Mouse (Mus musculus): ENCODE measurements around the gene Mb21d2.

Mb21d2 gene

DNA sequence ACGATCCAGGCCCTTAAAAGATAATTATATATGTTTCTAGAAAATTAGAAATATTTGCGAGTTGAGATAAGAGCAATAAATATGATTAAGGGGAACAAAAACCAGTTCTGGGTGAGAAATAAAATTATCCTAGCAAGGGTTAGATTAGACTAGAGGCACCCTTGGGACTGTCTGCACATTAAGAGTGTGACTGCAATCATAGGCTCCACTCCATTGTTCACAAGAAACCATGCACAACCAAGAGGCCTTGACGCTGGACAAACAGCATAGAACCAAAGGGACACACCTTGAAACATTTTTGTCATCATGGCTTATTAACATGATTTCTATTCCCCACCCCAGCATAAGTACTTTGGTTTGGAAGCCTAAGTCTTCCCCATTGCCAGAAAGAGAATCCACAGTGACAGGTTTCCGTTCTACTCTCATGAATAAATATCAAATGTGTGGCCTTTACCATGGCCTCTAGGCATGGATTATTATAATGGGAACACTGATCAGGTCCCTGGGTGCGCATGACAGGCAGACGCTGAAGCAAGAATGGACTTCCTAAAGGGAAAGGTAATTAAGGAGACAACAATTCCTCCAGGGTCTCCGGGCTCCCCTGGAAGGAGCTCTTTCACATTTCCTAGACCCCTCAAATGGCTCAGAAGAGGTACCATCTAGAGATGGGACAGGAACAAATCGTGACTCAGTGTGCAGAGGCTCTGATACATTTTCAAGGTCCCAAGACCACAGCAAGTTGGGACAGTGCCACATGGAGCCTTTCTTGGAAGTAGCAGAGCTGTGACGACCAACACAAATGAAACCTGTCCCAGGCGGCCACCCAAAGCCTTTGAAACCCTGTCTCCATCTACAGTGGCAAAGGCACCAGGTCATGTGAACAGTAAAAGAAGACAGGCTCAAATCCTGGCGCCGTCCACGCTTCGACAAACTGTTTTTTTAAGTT is 26.6 kb downstream of the Mb21d2 start:
- peak; percentile 83 to 89 for DNase-seq (ENCODE audit: inconsistent age in 2 of 2, low spot score in 1 of 2)

- DNase-seq (ENCODE audit: inconsistent age in 2 of 2, low spot score in 1 of 2), result no peak
These were observed 30.3 kb downstream of the Mb21d2 start for GRCm38 (mm10) chr16:28899161-28899540.

DNA sequence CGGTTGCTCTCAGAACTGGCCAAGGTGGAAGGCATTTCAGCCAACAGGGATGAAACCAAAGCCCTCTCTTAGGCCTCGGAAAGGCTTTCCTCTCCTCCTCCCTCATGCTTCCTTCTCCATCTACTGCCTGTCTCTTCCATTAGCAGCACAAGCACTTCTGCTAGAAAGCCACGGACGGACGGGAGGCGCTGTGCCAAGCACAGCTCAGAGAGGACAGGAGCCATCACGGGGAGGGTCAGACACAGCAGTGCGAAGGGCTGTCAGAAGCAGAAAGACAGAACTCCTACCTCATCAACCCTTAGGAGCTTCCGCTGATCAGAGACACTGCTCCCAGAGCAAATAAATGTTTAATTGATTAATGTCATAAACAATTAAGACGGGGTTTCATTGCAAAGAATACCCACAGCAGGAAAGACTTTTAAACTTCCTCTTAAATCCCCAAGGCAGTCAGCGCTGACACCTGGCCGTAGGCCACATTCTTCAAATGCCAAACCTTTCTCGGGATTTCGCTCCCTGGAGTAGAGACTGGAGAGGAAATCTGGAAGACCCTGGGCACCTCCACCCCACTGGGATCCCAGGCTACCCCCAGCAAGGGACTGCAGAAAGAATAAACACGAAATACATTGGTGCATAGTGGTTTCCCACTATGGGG is 30.8 kb downstream of the Mb21d2 start:
- DNase-seq (ENCODE audit: inconsistent age in 2 of 2, low spot score in 1 of 2), result no peak

DNA sequence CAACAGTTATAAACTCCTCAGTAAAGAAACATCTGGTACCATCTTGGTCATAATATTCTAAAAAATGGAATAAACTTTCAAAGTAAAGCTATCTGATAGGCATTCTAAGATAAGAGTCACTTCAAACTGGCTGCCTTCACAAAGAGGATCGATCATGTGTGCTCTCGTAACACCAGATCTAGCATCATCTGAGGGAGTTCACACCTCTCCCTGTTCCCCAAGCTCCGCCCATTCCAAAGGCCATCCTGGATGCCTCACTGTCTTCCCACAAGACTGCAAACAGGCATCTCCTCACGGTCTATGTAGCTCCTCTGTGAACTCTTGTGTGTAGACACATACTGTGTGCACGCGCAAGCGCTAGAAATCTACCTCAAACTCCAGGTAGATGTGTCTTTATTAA is 32.9 kb downstream of the Mb21d2 start:
- DNase-seq (ENCODE audit: inconsistent age in 2 of 2, low spot score in 1 of 2), result no peak

GRCm38 (mm10) chr16:28894872-28895271 is 34.6 kb downstream of the Mb21d2 start:
- DNase-seq (ENCODE audit: inconsistent age in 2 of 2, low spot score in 1 of 2), result no peak

- no peak for DNase-seq (ENCODE audit: inconsistent age in 2 of 2, low spot score in 1 of 2)
These were observed 36.2 kb downstream of the Mb21d2 start for GRCm38 (mm10) chr16:28893266-28893665.

GRCm38 (mm10) chr16:28886201-28886745 is 43.2 kb downstream of the Mb21d2 start:
- DNase-seq (ENCODE audit: inconsistent age in 2 of 2, low spot score in 1 of 2), result no peak

- no peak for DNase-seq (ENCODE audit: inconsistent age in 2 of 2, low spot score in 1 of 2)
These were observed 44.0 kb downstream of the Mb21d2 start for GRCm38 (mm10) chr16:28885474-28885873.

- no peak for DNase-seq (ENCODE audit: inconsistent age in 2 of 2, low spot score in 1 of 2)
These were observed 44.8 kb downstream of the Mb21d2 start for GRCm38 (mm10) chr16:28884661-28885060.

DNA sequence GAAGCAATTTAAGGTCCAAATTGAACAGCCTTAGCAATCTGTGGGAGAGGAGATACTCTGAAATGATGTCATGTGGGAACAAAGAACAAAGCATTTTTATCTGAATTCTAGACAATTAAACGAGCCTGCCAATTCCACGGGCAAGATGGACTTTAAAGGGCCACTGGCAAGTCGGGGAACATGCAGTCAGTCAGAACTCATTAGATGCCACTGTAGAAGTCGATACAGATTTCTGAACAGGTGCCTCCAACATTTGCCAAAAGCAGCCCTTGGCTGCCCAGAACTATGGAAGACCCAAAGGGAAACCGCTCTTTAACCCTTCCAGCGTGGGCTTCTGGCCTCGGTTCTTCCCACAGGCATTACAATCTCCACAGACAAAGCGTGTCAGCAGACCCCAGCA is 45.8 kb downstream of the Mb21d2 start:
- no peak for DNase-seq (ENCODE audit: inconsistent age in 2 of 2, low spot score in 1 of 2)

GRCm38 (mm10) chr16:28882687-28883428 is 46.6 kb downstream of the Mb21d2 start:
- DNase-seq (ENCODE audit: inconsistent age in 2 of 2, low spot score in 1 of 2), result peak in 1 of 2 experiments; percentile 57

DNA sequence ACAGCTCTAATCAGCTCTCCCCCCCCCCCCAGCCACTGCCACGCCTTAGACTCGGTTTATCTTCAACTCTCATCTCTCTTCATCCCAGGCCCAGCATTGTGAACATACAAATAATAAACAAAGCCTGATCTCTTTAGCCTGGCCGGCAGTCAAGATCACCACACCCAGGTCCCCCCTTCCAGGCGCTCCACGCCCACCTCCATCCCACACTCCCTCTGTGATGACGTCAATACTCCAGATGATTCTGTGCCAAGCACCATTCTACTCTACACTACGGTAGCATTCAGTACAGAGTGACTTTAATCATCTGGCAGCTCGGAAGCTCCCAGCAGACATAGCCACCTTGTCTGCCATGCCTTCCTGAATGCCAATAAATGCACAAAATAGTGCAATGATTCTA is 47.7 kb downstream of the Mb21d2 start:
- DNase-seq (ENCODE audit: inconsistent age in 2 of 2, low spot score in 1 of 2), result peak in 1 of 2 experiments; percentile 57

DNA sequence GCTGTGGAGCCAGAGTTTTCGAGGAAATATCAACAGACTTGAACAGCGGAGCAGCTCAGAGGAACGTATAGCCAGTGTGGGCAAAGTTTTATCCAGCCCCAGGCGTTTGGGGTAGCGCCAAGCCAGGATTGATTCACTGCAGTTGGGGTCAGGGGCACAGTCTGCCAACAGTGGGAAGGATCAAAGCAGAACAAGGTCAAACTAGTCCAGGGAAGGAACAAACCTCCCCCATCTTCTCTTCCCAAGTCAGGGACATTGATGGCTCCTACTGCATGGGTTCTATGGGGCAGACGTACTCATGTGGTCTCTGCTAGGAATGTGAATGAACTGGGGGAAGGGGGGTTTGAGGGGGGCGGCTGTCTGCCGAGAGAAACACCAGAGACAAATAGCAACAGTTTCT is 48.7 kb downstream of the Mb21d2 start:
- DNase-seq (ENCODE audit: inconsistent age in 2 of 2, low spot score in 1 of 2), result peak; percentile 89 to 94

GRCm38 (mm10) chr16:28880307-28880681 is 49.2 kb downstream of the Mb21d2 start:
- DNase-seq (ENCODE audit: inconsistent age in 2 of 2, low spot score in 1 of 2), result peak in 1 of 2 experiments; percentile 44

GRCm38 (mm10) chr16:28879636-28880306 is 49.7 kb downstream of the Mb21d2 start:
- no peak for DNase-seq (ENCODE audit: inconsistent age in 2 of 2, low spot score in 1 of 2)

DNA sequence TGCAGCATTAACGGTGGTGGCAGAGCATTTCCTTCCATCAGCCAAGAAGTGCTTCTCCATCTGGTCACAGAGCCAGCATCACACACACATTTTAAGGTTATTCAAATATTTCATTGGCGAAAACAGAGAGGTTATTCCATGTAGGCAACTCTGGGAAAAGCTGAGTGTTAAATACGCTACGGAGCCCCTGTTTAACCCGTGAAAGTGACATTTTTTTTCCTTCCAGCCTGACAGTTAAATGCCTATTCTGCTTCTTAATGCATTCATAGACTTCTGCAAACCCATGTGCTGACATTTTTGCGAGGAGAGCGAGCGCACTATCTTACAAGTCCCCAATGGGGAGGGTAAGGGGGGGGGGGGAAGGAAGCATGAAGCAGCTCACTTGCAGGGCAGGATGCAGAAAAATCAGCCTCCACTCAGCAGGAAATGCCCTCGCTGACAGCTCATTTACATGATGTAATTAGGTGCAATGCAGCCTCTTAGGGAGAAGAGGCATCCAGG is 52.3 kb downstream of the Mb21d2 start:
- DNase-seq (ENCODE audit: inconsistent age in 2 of 2, low spot score in 1 of 2), result no peak

GRCm38 (mm10) chr16:28873404-28873895 is 56.0 kb downstream of the Mb21d2 start:
- no peak for DNase-seq (ENCODE audit: inconsistent age in 2 of 2, low spot score in 1 of 2)

DNA sequence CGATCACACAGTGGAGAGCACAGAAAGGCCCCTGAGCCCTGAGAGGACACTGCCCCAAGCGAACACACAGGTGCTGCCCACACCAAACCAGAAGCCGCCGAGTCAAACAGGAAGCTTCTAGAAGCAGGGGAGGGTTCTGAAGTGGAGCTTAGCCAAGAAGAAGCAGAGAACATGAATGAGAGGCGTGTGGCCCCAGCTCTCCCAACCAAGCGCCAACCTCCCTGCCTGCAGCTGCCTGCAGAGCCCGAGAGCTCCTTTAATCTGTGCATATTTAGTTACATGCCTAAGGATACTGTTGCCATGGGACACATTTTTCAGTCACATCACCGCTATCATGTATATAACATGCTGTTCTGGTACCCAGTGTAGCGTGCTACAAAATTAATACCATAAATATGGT is 58.6 kb downstream of the Mb21d2 start:
- DNase-seq (ENCODE audit: inconsistent age in 2 of 2, low spot score in 1 of 2), result peak in 1 of 2 experiments; percentile 45

DNA sequence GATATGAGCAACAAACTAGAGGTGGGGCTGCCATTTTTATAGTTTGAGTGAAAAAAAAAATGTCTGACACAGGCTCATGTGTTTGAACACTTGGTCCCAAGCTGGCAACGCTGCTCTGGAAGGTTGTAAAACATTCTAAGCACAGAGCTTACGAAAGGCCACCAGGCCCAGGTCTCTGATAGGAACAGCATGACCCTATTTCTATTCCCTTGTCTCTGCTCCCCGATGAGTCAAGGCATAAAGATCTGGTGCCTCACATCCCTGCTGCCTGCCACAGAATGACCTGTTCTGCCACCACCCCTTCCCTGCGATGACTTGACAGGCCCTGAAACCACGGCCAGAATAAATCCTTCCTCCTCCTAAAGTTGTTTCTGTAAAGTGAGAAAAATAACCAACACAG is 59.0 kb downstream of the Mb21d2 start:
- DNase-seq (ENCODE audit: inconsistent age in 2 of 2, low spot score in 1 of 2), result peak; percentile 51 to 77

DNA sequence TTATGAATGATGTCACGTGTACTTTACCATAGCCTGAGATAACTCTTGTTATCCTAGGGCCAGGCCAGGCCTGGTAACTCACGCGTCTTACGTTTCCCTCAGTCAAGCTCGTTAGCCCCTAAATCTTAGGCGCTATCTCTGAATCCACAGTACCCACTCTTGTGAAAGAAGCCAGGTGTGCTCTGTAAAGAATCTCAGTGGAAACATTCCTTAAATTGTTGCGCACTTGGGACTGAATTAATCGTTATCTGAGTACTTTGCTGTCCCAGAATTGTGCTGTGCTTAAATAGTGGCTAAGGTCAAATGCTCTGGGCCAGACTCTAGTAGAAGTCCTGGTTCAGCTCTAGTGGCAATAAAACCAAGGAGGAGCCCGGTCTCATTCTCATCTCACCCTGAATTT is 60.6 kb downstream of the Mb21d2 start:
- no peak for DNase-seq (ENCODE audit: inconsistent age in 2 of 2, low spot score in 1 of 2)

Data from adrenal gland, adult (tissue).